Mouse (Mus musculus) c-Kit-positive CD71-negative TER-119-negative erythroid progenitor cells, embryonic 14.5 days (primary cell): Measurements from ENCODE around the gene Riiad1.
A peak's percentile ranks its signal among the peaks of the same experiment; 100 is the strongest.

Experiments used
- DNase-seq: peaks from one replicate; pipeline ENCODE4 v3.0.0-alpha.2; 2013; ENCODE audit warnings: low read depth

Riiad1 gene

GRCm38 (mm10) chr3:94480291-94480884, at the start of gene Riiad1:
Riiad1 (minus strand) TSS chr3:94480341.
- no peak for DNase-seq

GRCm38 (mm10) chr3:94526731-94527130, 46.6 kb upstream of the Riiad1 start:
- DNase-seq = no peak

- DNase-seq = no peak
These were observed 26.5 kb upstream of the Riiad1 start for GRCm38 (mm10) chr3:94506664-94507063.

GRCm38 (mm10) chr3:94502243-94502642, 22.1 kb upstream of the Riiad1 start:
- no peak for DNase-seq

GRCm38 (mm10) chr3:94497162-94497561, 17.0 kb upstream of the Riiad1 start:
- no peak for DNase-seq

GRCm38 (mm10) chr3:94487581-94487980, 7.4 kb upstream of the Riiad1 start:
- no peak for DNase-seq

GRCm38 (mm10) chr3:94485922-94486321, 5.8 kb upstream of the Riiad1 start:
- DNase-seq = no peak

- DNase-seq = no peak
These were observed 3.8 kb upstream of the Riiad1 start for GRCm38 (mm10) chr3:94483790-94484439.

GRCm38 (mm10) chr3:94482764-94483385, 2.7 kb upstream of the Riiad1 start:
- peak; percentile 46 for DNase-seq

GRCm38 (mm10) chr3:94481429-94481828, 1.3 kb upstream of the Riiad1 start:
- DNase-seq = no peak

- DNase-seq = no peak
These were observed 577 bp downstream of the Riiad1 start for GRCm38 (mm10) chr3:94479564-94479963.

- DNase-seq = no peak
These were observed 1.5 kb downstream of the Riiad1 start for GRCm38 (mm10) chr3:94478591-94479169.

GRCm38 (mm10) chr3:94477981-94478422, 2.1 kb downstream of the Riiad1 start, which contains the start of gene Celf3:
Celf3 (plus strand) TSS chr3:94478295.
- peak; percentile 28 for DNase-seq

- no peak for DNase-seq
These were observed 2.7 kb downstream of the Riiad1 start for GRCm38 (mm10) chr3:94477444-94477843.

- DNase-seq = no peak
These were observed 3.7 kb downstream of the Riiad1 start for GRCm38 (mm10) chr3:94476301-94477035.

- no peak for DNase-seq
These were observed 6.4 kb downstream of the Riiad1 start for GRCm38 (mm10) chr3:94473567-94474232.

- no peak for DNase-seq
These were observed 7.0 kb downstream of the Riiad1 start for GRCm38 (mm10) chr3:94473115-94473505.

GRCm38 (mm10) chr3:94472447-94473114, 7.6 kb downstream of the Riiad1 start:
- no peak for DNase-seq

GRCm38 (mm10) chr3:94468931-94469330, 11.2 kb downstream of the Riiad1 start:
- no peak for DNase-seq

GRCm38 (mm10) chr3:94465632-94466430, 14.3 kb downstream of the Riiad1 start:
- no peak for DNase-seq
